Mouse (Mus musculus): ENCODE results near the gene Gsc2. TPM values are rescaled to one million over a fixed set of nuclear protein-coding genes. Genes with fewer than 3 reads are reported as not detected.
"Not testable (repeated sequence)": the region's sequence is repeated elsewhere in the genome, so short reads cannot be mapped to it uniquely, and the experiment has no call there.

Gene Gsc2
- not detected in 2 replicates for polyA plus RNA-seq (2012; ENCODE audit: insufficient read depth, low replicate concordance)

- peaks cover 16% of the 10 kb centered on the region for H3K9me3 ChIP-seq
- peak within 1 kb of the TSS; percentile 88 for H3K4me3 ChIP-seq (replicated peaks)
- H3K36me3 ChIP-seq (replicated peaks; ENCODE audit: low read length): peaks cover 3% of the 10 kb centered on the region
- H3K27me3 ChIP-seq (replicated peaks): peaks cover 67% of the 10 kb centered on the region
- TF ChIP-seq FLI1 (IDR thresholded peaks at IDR 0.05; ENCODE audit: low read length) (no peak), GATA1 (IDR thresholded peaks at IDR 0.05; ENCODE audit: borderline replicate concordance, low read length) (no peak)
- peaks cover 40% of the 10 kb centered on the region for H3K4me1 ChIP-seq
Measured at GRCm38 (mm10) chr16:17914307-17915249, at the start of gene Gsc2. Gene Gsc2 (minus strand): TSS chr16:17915059.

GRCm38 (mm10) chr16:17962091-17962490 lies 47.2 kb upstream of the Gsc2 start:
- TF ChIP-seq FLI1 (IDR thresholded peaks at IDR 0.05; ENCODE audit: low read length): no peak
- no peak for TF ChIP-seq GATA1 (IDR thresholded peaks at IDR 0.05; ENCODE audit: borderline replicate concordance, low read length)
- Histone ChIP-seq H3K4me1 (no peaks in the 10 kb centered on the region), H3K4me3 (replicated peaks) (no peak overlapping the region), H3K36me3 (replicated peaks; ENCODE audit: low read length) (no peaks in the 10 kb centered on the region), H3K9me3 (peaks cover 9% of the 10 kb centered on the region), H3K27me3 (replicated peaks) (peaks cover 4% of the 10 kb centered on the region)

- not testable (repeated sequence) for H3K4me3 ChIP-seq (replicated peaks); H3K4me1 ChIP-seq; H3K27me3 ChIP-seq (replicated peaks); H3K36me3 ChIP-seq (replicated peaks; ENCODE audit: low read length)
- H3K9me3 ChIP-seq: peaks cover 21% of the 10 kb centered on the region
Measured at GRCm38 (mm10) chr16:17956052-17956638, 41.3 kb upstream of the Gsc2 start.

GRCm38 (mm10) chr16:17951618-17952017 lies 36.8 kb upstream of the Gsc2 start:
- Histone ChIP-seq H3K4me3 (replicated peaks) (no peak overlapping the region), H3K9me3 (peaks cover 11% of the 10 kb centered on the region), H3K4me1 (peaks cover 12% of the 10 kb centered on the region), H3K36me3 (replicated peaks; ENCODE audit: low read length) (no peaks in the 10 kb centered on the region), H3K27me3 (replicated peaks) (peaks cover 9% of the 10 kb centered on the region)
- TF ChIP-seq GATA1 (IDR thresholded peaks at IDR 0.05; ENCODE audit: borderline replicate concordance, low read length) (no peak), FLI1 (IDR thresholded peaks at IDR 0.05; ENCODE audit: low read length) (no peak)

- Histone ChIP-seq H3K27me3 (replicated peaks) (peaks cover 17% of the 10 kb centered on the region), H3K9me3 (peaks cover 8% of the 10 kb centered on the region), H3K36me3 (replicated peaks; ENCODE audit: low read length) (no peaks in the 10 kb centered on the region), H3K4me1 (peaks cover 17% of the 10 kb centered on the region), H3K4me3 (replicated peaks) (no peak overlapping the region)
- TF ChIP-seq GATA1 (IDR thresholded peaks at IDR 0.05; ENCODE audit: borderline replicate concordance, low read length): no peak
- TF ChIP-seq FLI1 (IDR thresholded peaks at IDR 0.05; ENCODE audit: low read length): no peak
Measured at GRCm38 (mm10) chr16:17950068-17950467, 35.2 kb upstream of the Gsc2 start.

GRCm38 (mm10) chr16:17949421-17949877 lies 34.6 kb upstream of the Gsc2 start:
- TF ChIP-seq FLI1 (IDR thresholded peaks at IDR 0.05; ENCODE audit: low read length): no peak
- no peak for TF ChIP-seq GATA1 (IDR thresholded peaks at IDR 0.05; ENCODE audit: borderline replicate concordance, low read length)
- H3K9me3 ChIP-seq: peaks cover 8% of the 10 kb centered on the region
- H3K36me3 ChIP-seq (replicated peaks; ENCODE audit: low read length): no peaks in the 10 kb centered on the region
- peaks cover 20% of the 10 kb centered on the region for H3K4me1 ChIP-seq
- peaks cover 20% of the 10 kb centered on the region for H3K27me3 ChIP-seq (replicated peaks)
- no peak overlapping the region for H3K4me3 ChIP-seq (replicated peaks)

- Histone ChIP-seq H3K36me3 (replicated peaks; ENCODE audit: low read length) (no peaks in the 10 kb centered on the region), H3K4me3 (replicated peaks) (peak overlapping the region; percentile 71), H3K9me3 (0 out of 2 replicates have a peak, but pooled peaks cover 2% of the 10 kb centered on the region), H3K27me3 (replicated peaks) (peaks cover 20% of the 10 kb centered on the region), H3K4me1 (peaks cover 14% of the 10 kb centered on the region)
- no peak for TF ChIP-seq FLI1 (IDR thresholded peaks at IDR 0.05; ENCODE audit: low read length)
- TF ChIP-seq GATA1 (IDR thresholded peaks at IDR 0.05; ENCODE audit: borderline replicate concordance, low read length): no peak
Measured at GRCm38 (mm10) chr16:17945081-17945831, 30.4 kb upstream of the Gsc2 start.

GRCm38 (mm10) chr16:17943466-17943865 lies 28.6 kb upstream of the Gsc2 start:
- H3K4me1 ChIP-seq: peaks cover 20% of the 10 kb centered on the region
- H3K27me3 ChIP-seq (replicated peaks): peaks cover 17% of the 10 kb centered on the region
- no peaks in the 10 kb centered on the region for H3K36me3 ChIP-seq (replicated peaks; ENCODE audit: low read length)
- TF ChIP-seq FLI1 (IDR thresholded peaks at IDR 0.05; ENCODE audit: low read length) (no peak), GATA1 (IDR thresholded peaks at IDR 0.05; ENCODE audit: borderline replicate concordance, low read length) (no peak)
- H3K4me3 ChIP-seq (replicated peaks): no peak overlapping the region
- H3K9me3 ChIP-seq: 0 out of 2 replicates have a peak, but pooled peaks cover 2% of the 10 kb centered on the region

GRCm38 (mm10) chr16:17939255-17939751 lies 24.4 kb upstream of the Gsc2 start:
- no peaks in the 10 kb centered on the region for H3K27me3 ChIP-seq (replicated peaks)
- peaks cover 54% of the 10 kb centered on the region for H3K4me1 ChIP-seq
- H3K36me3 ChIP-seq (replicated peaks; ENCODE audit: low read length): no peaks in the 10 kb centered on the region
- no peaks in the 10 kb centered on the region for H3K9me3 ChIP-seq
- TF ChIP-seq GATA1 (IDR thresholded peaks at IDR 0.05; ENCODE audit: borderline replicate concordance, low read length): no peak
- no peak for TF ChIP-seq FLI1 (IDR thresholded peaks at IDR 0.05; ENCODE audit: low read length)
- H3K4me3 ChIP-seq (replicated peaks): peak overlapping the region; percentile 28
